8 mouse cellular contexts compared by ENCODE assay signal in the genomic region with DNA sequence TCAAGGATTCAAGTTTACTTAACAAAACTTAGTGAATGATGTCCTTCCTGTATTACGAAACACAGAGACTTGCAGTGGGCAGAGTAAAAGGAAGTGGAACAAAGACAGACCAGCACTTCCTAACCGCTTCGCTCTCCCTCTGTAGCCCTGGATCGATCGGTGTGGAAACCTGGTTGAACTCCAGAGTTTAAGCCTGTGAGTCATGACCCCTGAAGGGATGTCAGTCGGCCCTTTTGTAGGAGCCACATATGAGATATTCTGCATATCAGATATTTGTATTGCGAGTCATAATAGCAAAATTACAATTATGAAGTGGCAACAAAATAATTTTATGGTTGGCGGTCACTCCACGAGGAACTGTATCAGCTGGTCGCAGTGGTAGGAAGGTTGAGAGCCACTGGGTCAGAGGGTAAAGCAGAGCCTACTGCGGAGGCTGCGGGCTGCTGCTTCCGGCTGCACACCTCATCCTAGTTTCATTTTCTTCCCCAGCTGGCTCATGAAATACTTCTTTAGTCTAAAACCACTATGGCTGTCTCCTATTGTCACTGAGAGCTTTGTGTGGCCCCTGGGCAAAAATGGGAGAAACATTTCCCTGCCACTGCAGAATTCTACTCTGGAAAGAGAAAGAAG. TPM values are rescaled to one million over a fixed set of nuclear protein-coding genes. Genes with fewer than 3 reads are reported as not detected.
A peak's percentile ranks its signal among the peaks of the same experiment; 100 is the strongest.
DNase-seq lines count a peak whose midpoint lies in the region; ATAC-seq lines count a peak whose summit lies in the region.

No protein-coding gene starts in this region.

- H3K27me3 ChIP-seq in kidney, embryonic 16.5 days (ENCODE audit: insufficient read depth, low read length), result no peaks in the 10 kb centered on the region

- peak overlapping the region; percentile 17 for H3K4me2 ChIP-seq in kidney, embryonic 16.5 days (replicated peaks; ENCODE audit: low read depth, low read length)

- 0 out of 2 replicates have a peak overlapping the region, but pooled peaks have one; percentile 1 for H3K4me3 ChIP-seq in kidney, embryonic 16.5 days (ENCODE audit: low read length)

- peaks cover 38% of the 10 kb centered on the region for H3K4me1 ChIP-seq in kidney, embryonic 16.5 days (ENCODE audit: insufficient read depth, low read length)

- peak overlapping the region; percentile 47; the same call in 1 of the 2 replicates for H3K9ac ChIP-seq in kidney, embryonic 16.5 days (replicated peaks; ENCODE audit: low read length)

- ATAC-seq in kidney, embryonic 16.5 days (ENCODE audit: low FRiP score, low TSS enrichment), result no peak
- peak; percentile 81 for ATAC-seq in inflammation-experienced regulatory T-cells, adult 6 months

- no peak for DNase-seq in kidney, postnatal 10 days
- DNase-seq in Muller cell, postnatal 12 days (ENCODE audit: inconsistent ontology term), result peak; percentile 76
- peak; percentile 77 for DNase-seq in naive thymus-derived CD4-positive, alpha-beta T cell, adult 2 months (ENCODE audit: low read depth)
- DNase-seq in embryo, embryonic 10 days (ENCODE audit: low spot score), result no peak
- DNase-seq in cerebellum, postnatal 25 days, result no peak
- DNase-seq in urinary bladder, postnatal 10 days (ENCODE audit: low spot score), result no peak

- WGBS in kidney, embryonic 16.5 days, result 76% methylated on average over 13 of the region's 13 CpGs

- no peaks in the 10 kb centered on the region for H3K9me3 ChIP-seq in kidney, embryonic 16.5 days (ENCODE audit: low read length)

- peak overlapping the region; percentile 63 for H3K27ac ChIP-seq in kidney, embryonic 16.5 days (ENCODE audit: low read length)

- H3K36me3 ChIP-seq in kidney, embryonic 16.5 days (ENCODE audit: insufficient read depth, low read length), result peaks cover 8% of the 10 kb centered on the region

RNA-seq across cellular contexts. Expression of gene Sp2, which starts 15.7 kb away (rescaled TPM):
- polyA plus RNA-seq in kidney, embryonic 16.5 days (2015; fragmentation: Nextera tagmentation; extraction: Ambion mirVana), result 21.2 and 25.1 TPM in 2 replicates
- polyA plus RNA-seq in inflammation-experienced regulatory T-cells, adult 6 months (2017; shearing (Covaris generic)), result 10 to 100 TPM; 20.4 to 24.7 (median 20.9) TPM

RNA-seq across cellular contexts. Expression of gene Pnpo, which starts 23.2 kb away (rescaled TPM):
- polyA plus RNA-seq in kidney, embryonic 16.5 days (2015; fragmentation: Nextera tagmentation; extraction: Ambion mirVana), result 38.0 TPM in 2 replicates
- 10 to 100 TPM; 19.0 to 35.1 (median 30.7) TPM for polyA plus RNA-seq in inflammation-experienced regulatory T-cells, adult 6 months (2017; shearing (Covaris generic))

RNA-seq across cellular contexts. Expression of gene Prr15l, which starts 39.1 kb away (rescaled TPM):
- 52.5 and 55.8 TPM in 2 replicates for polyA plus RNA-seq in kidney, embryonic 16.5 days (2015; fragmentation: Nextera tagmentation; extraction: Ambion mirVana)
- polyA plus RNA-seq in inflammation-experienced regulatory T-cells, adult 6 months (2017; shearing (Covaris generic)), result under 1 TPM; 0.21 to 0.62 (median 0.40) TPM

RNA-seq across cellular contexts. Expression of gene Sp6, which starts 46.2 kb away (rescaled TPM):
- polyA plus RNA-seq in kidney, embryonic 16.5 days (2015; fragmentation: Nextera tagmentation; extraction: Ambion mirVana), result 1.6 and 2.0 TPM in 2 replicates
- polyA plus RNA-seq in inflammation-experienced regulatory T-cells, adult 6 months (2017; shearing (Covaris generic)), result 1 to 10 TPM in 1 of 3 experiments, under 1 TPM in 1, not detected in 1; 0.19 to 2.7 TPM

RNA-seq across cellular contexts. Expression of gene Cdk5rap3, which starts 50.7 kb away (rescaled TPM):
- polyA plus RNA-seq in kidney, embryonic 16.5 days (2015; fragmentation: Nextera tagmentation; extraction: Ambion mirVana), result 83.7 and 88.3 TPM in 2 replicates
- 100 to 1,000 TPM in 1 of 3 experiments, 10 to 100 TPM in 2; 93.2 to 124 (median 96.9) TPM for polyA plus RNA-seq in inflammation-experienced regulatory T-cells, adult 6 months (2017; shearing (Covaris generic))

Comparison
In these comparisons a context has a peak if more than half of its experiments do, and no peak if none do; other contexts are left out.
1. DNase-seq: peak in Muller cell, postnatal 12 days (single experiment) and naive thymus-derived CD4-positive, alpha-beta T cell, adult 2 months (single experiment); none in kidney, postnatal 10 days (single experiment), embryo, embryonic 10 days (single experiment), cerebellum, postnatal 25 days (0 of 2) and urinary bladder, postnatal 10 days (single experiment).
2. RNA of gene Prr15l, which starts 39.1 kb away (polyA plus RNA-seq): 52.5 to 55.8 TPM in kidney, embryonic 16.5 days; 0.21 to 0.62 TPM in inflammation-experienced regulatory T-cells, adult 6 months; every median in the first group is over 10 times any median in the second.